Mouse (Mus musculus) kidney, embryonic 15.5 days (tissue): ENCODE measurements around the gene Nmnat2. TPM values are rescaled to one million over a fixed set of nuclear protein-coding genes. Genes with fewer than 3 reads are reported as not detected.

Experiments used
- ATAC-seq: fragments of 200-750 bp; cut with Nextera tagmentation; replicated peaks from 2 replicates; pipeline ENCODE4 v1.8.0; 2017; ENCODE audit warnings: moderate TSS enrichment; ENCODE audit not compliant: low FRiP score
- H3K27ac ChIP-seq: fragments of 300-500 bp; sonication (generic); 2 replicates; pipeline ENCODE4 v1.5.1; 2015; ENCODE audit warnings: mild to moderate bottlenecking, inconsistent platforms
- H3K27me3 ChIP-seq: fragments of 300-500 bp; sonication (generic); 2 replicates; pipeline ENCODE4 v1.6.1; 2015; ENCODE audit warnings: inconsistent platforms
- H3K36me3 ChIP-seq: fragments of 300-500 bp; sonication (generic); 2 replicates; pipeline ENCODE4 v1.6.1; 2015; ENCODE audit warnings: inconsistent platforms
- H3K4me1 ChIP-seq: fragments of 300-500 bp; sonication (generic); 2 replicates; pipeline ENCODE4 v1.6.1; 2015; ENCODE audit warnings: inconsistent platforms
- H3K4me2 ChIP-seq: fragments of 300-500 bp; sonication (generic); 2 replicates; pipeline ENCODE4 v1.6.1; 2015; ENCODE audit warnings: moderate library complexity, mild to moderate bottlenecking, inconsistent platforms
- H3K4me3 ChIP-seq: fragments of 300-500 bp; sonication (generic); replicated peaks from 2 replicates; pipeline ENCODE4 v1.5.1; 2015; ENCODE audit warnings: mild to moderate bottlenecking, inconsistent platforms
- H3K9ac ChIP-seq: fragments of 300-500 bp; sonication (generic); 2 replicates; pipeline ENCODE4 v1.6.1; 2015; ENCODE audit warnings: mild to moderate bottlenecking, inconsistent platforms
- H3K9me3 ChIP-seq: fragments of 300-500 bp; sonication (generic); replicated peaks from 2 replicates; pipeline ENCODE4 v1.6.1; 2016; ENCODE audit warnings: inconsistent platforms
- WGBS: fragments of 180-500 bp; shearing (Covaris S2); methylation state at CpG from one replicate; pipeline ENCODE4 v1.1.7; 2015; ENCODE audit warnings: mixed read lengths; 5-methylcytosine and 5-hydroxymethylcytosine counted together
- polyA plus RNA-seq: library from polyadenylated mRNA; unstranded; fragments of >200 nt; fragmentation: Nextera tagmentation; extraction: Ambion mirVana; gene quantifications from 2 replicates; pipeline ENCODE4 v1.2.1, GENCODE M21; 2015

Nmnat2 gene
- polyA plus RNA-seq, 1 experiment from 2014 or later = 1.9 TPM

- H3K9ac ChIP-seq = no peak overlapping the region
- no peaks in the 10 kb centered on the region for H3K9me3 ChIP-seq
- ATAC-seq = no peak
- H3K4me1 ChIP-seq = no peaks in the 10 kb centered on the region
- 78% methylated on average over 2 of the region's 2 CpGs for WGBS
- H3K4me3 ChIP-seq = no peak overlapping the region
- no peaks in the 10 kb centered on the region for H3K36me3 ChIP-seq
- H3K27ac ChIP-seq = no peak overlapping the region
- H3K27me3 ChIP-seq = no peaks in the 10 kb centered on the region
- no peak overlapping the region for H3K4me2 ChIP-seq
Observed at GRCm38 (mm10) chr1:153024453-153024852, 69.7 kb downstream of the Nmnat2 start.

GRCm38 (mm10) chr1:153031345-153031744 lies 76.6 kb downstream of the Nmnat2 start:
- no peaks in the 10 kb centered on the region for H3K36me3 ChIP-seq
- peaks cover 28% of the 10 kb centered on the region for H3K4me1 ChIP-seq
- H3K27me3 ChIP-seq = no peaks in the 10 kb centered on the region
- no peak overlapping the region for H3K27ac ChIP-seq
- no peak overlapping the region for H3K9ac ChIP-seq
- H3K4me2 ChIP-seq = no peak overlapping the region
- H3K4me3 ChIP-seq = no peak overlapping the region
- ATAC-seq = no peak
- no peaks in the 10 kb centered on the region for H3K9me3 ChIP-seq
- 44% methylated on average over 6 of the region's 6 CpGs for WGBS

GRCm38 (mm10) chr1:153031954-153032353 lies 77.2 kb downstream of the Nmnat2 start:
- WGBS = 58% methylated on average over 12 of the region's 12 CpGs
- Histone ChIP-seq H3K36me3 (no peaks in the 10 kb centered on the region), H3K4me3 (no peak overlapping the region), H3K4me2 (no peak overlapping the region), H3K27ac (no peak overlapping the region), H3K27me3 (no peaks in the 10 kb centered on the region), H3K9ac (no peak overlapping the region), H3K9me3 (no peaks in the 10 kb centered on the region), H3K4me1 (peaks cover 28% of the 10 kb centered on the region)
- ATAC-seq = no peak

GRCm38 (mm10) chr1:153033145-153033908 lies 78.5 kb downstream of the Nmnat2 start:
- H3K27me3 ChIP-seq = no peaks in the 10 kb centered on the region
- WGBS = 66% methylated on average over 5 of the region's 5 CpGs
- no peak overlapping the region for H3K27ac ChIP-seq
- ATAC-seq = no peak
- H3K4me2 ChIP-seq = no peak overlapping the region
- H3K4me1 ChIP-seq = peaks cover 28% of the 10 kb centered on the region
- no peak overlapping the region for H3K9ac ChIP-seq
- H3K9me3 ChIP-seq = no peaks in the 10 kb centered on the region
- H3K4me3 ChIP-seq = no peak overlapping the region
- no peaks in the 10 kb centered on the region for H3K36me3 ChIP-seq

- H3K9ac ChIP-seq = no peak overlapping the region
- H3K4me1 ChIP-seq = peaks cover 28% of the 10 kb centered on the region
- H3K27ac ChIP-seq = no peak overlapping the region
- no peak overlapping the region for H3K4me3 ChIP-seq
- H3K4me2 ChIP-seq = no peak overlapping the region
- no peaks in the 10 kb centered on the region for H3K36me3 ChIP-seq
- H3K9me3 ChIP-seq = no peaks in the 10 kb centered on the region
- 74% methylated on average over 7 of the region's 7 CpGs for WGBS
- no peak for ATAC-seq
- no peaks in the 10 kb centered on the region for H3K27me3 ChIP-seq
Observed at GRCm38 (mm10) chr1:153034064-153034463, 79.3 kb downstream of the Nmnat2 start.

GRCm38 (mm10) chr1:153035328-153035944 lies 80.6 kb downstream of the Nmnat2 start:
- peaks cover 33% of the 10 kb centered on the region for H3K4me1 ChIP-seq
- no peaks in the 10 kb centered on the region for H3K9me3 ChIP-seq
- no peak overlapping the region for H3K4me3 ChIP-seq
- H3K27me3 ChIP-seq = no peaks in the 10 kb centered on the region
- H3K27ac ChIP-seq = 0 out of 2 replicates have a peak overlapping the region, but pooled peaks have one; percentile 32
- ATAC-seq = peak; percentile 56; the same call in 1 of the 2 replicates
- H3K4me2 ChIP-seq = peak overlapping the region; percentile 6; the same call in 1 of the 2 replicates
- WGBS = 37% methylated on average over 6 of the region's 6 CpGs
- no peak overlapping the region for H3K9ac ChIP-seq
- H3K36me3 ChIP-seq = no peaks in the 10 kb centered on the region

GRCm38 (mm10) chr1:153037353-153038345 lies 82.9 kb downstream of the Nmnat2 start:
- Histone ChIP-seq H3K4me1 (peaks cover 29% of the 10 kb centered on the region), H3K9me3 (no peaks in the 10 kb centered on the region), H3K36me3 (no peaks in the 10 kb centered on the region), H3K4me2 (no peak overlapping the region), H3K27me3 (no peaks in the 10 kb centered on the region), H3K9ac (no peak overlapping the region), H3K27ac (no peak overlapping the region), H3K4me3 (no peak overlapping the region)
- no peak for ATAC-seq
- WGBS = 65% methylated on average over 10 of the region's 10 CpGs

- Histone ChIP-seq H3K9me3 (no peaks in the 10 kb centered on the region), H3K4me1 (peaks cover 22% of the 10 kb centered on the region), H3K4me2 (no peak overlapping the region), H3K27me3 (0 out of 2 replicates have a peak, but pooled peaks cover 2% of the 10 kb centered on the region), H3K9ac (no peak overlapping the region), H3K27ac (no peak overlapping the region), H3K36me3 (no peaks in the 10 kb centered on the region), H3K4me3 (no peak overlapping the region)
- peak; percentile 44; the same call in 1 of the 2 replicates for ATAC-seq
- 47% methylated on average over 3 of the region's 3 CpGs for WGBS
Observed at GRCm38 (mm10) chr1:153040091-153040490, 85.3 kb downstream of the Nmnat2 start.

GRCm38 (mm10) chr1:153041046-153041445 lies 86.3 kb downstream of the Nmnat2 start:
- no peaks in the 10 kb centered on the region for H3K36me3 ChIP-seq
- WGBS = 68% methylated on average over 2 of the region's 2 CpGs
- no peak overlapping the region for H3K4me2 ChIP-seq
- H3K4me1 ChIP-seq = peaks cover 13% of the 10 kb centered on the region; the same call in 1 of the 2 replicates
- no peaks in the 10 kb centered on the region for H3K9me3 ChIP-seq
- peaks cover 6% of the 10 kb centered on the region; the same call in 1 of the 2 replicates for H3K27me3 ChIP-seq
- H3K27ac ChIP-seq = no peak overlapping the region
- H3K4me3 ChIP-seq = no peak overlapping the region
- no peak overlapping the region for H3K9ac ChIP-seq
- ATAC-seq = no peak

GRCm38 (mm10) chr1:153042318-153042717 lies 87.5 kb downstream of the Nmnat2 start:
- Histone ChIP-seq H3K9ac (no peak overlapping the region), H3K36me3 (no peaks in the 10 kb centered on the region), H3K27ac (no peak overlapping the region), H3K9me3 (no peaks in the 10 kb centered on the region), H3K27me3 (peaks cover 11% of the 10 kb centered on the region; the same call in 1 of the 2 replicates), H3K4me3 (no peak overlapping the region), H3K4me2 (no peak overlapping the region), H3K4me1 (0 out of 2 replicates have a peak, but pooled peaks cover 10% of the 10 kb centered on the region)
- 73% methylated on average over 2 of the region's 2 CpGs for WGBS
- no peak for ATAC-seq

- H3K27me3 ChIP-seq = peaks cover 11% of the 10 kb centered on the region; the same call in 1 of the 2 replicates
- WGBS = 74% methylated on average over 6 of the region's 6 CpGs
- H3K4me3 ChIP-seq = no peak overlapping the region
- no peak overlapping the region for H3K27ac ChIP-seq
- H3K9me3 ChIP-seq = no peaks in the 10 kb centered on the region
- peaks cover 16% of the 10 kb centered on the region for H3K4me1 ChIP-seq
- no peak overlapping the region for H3K4me2 ChIP-seq
- no peak overlapping the region for H3K9ac ChIP-seq
- no peaks in the 10 kb centered on the region for H3K36me3 ChIP-seq
- no peak for ATAC-seq
Observed at GRCm38 (mm10) chr1:153043332-153043731, 88.5 kb downstream of the Nmnat2 start.
